In the genomic region with DNA sequence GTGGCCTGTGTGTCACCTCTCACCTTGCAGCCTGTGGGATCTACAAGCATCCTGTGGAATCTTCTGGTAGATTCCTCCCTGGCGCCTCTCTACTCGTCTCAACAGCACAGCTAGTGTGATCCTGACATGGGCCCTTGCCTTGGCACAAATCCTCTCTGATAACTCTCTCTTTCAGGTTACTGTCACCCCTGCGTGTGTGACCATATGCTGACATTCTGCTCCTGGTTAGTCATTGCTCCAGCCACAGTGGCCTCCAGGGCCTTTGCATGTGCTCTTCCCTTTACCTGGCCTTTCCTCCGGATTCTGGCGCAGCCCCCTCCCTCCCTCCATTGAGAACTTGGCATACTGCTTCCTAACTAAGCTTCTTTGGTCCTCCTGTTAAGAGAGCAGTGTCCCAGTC, we compare ENCODE assay signal across 19 mouse cellular contexts.
"Had no signal": no experiment of that assay in that cellular context is flagged by ENCODE, and none has a peak within 500 bp of the region (broad histone marks: within the 10 kb centered on the region; RNA-seq: fewer than 3 reads in every experiment).

No protein-coding gene starts in this region.

- H3K4me1 ChIP-seq: limb, embryonic 12.5 days; midbrain, embryonic 12.5 days; midbrain, embryonic 15.5 days; neural tube, embryonic 12.5 days; neural tube, embryonic 15.5 days had no signal

- H3K9me3 ChIP-seq: limb, embryonic 12.5 days; limb, embryonic 15.5 days; midbrain, embryonic 12.5 days; midbrain, embryonic 15.5 days; neural tube, embryonic 12.5 days; neural tube, embryonic 15.5 days had no signal

- H3K36me3 ChIP-seq: limb, embryonic 12.5 days; limb, embryonic 15.5 days; midbrain, embryonic 12.5 days; midbrain, embryonic 15.5 days; neural tube, embryonic 12.5 days; neural tube, embryonic 15.5 days had no signal

- DNase-seq: kidney, postnatal 14 days; kidney, postnatal 4 days; left cerebral cortex, postnatal 4 days; liver, postnatal 0 days; lung, embryonic 14.5 days; right cerebral cortex, adult 18-20 months; right cerebral cortex, postnatal 14 days; right cerebral cortex, postnatal 4 days; thymus, adult 2 months; thymus, postnatal 25 days had no signal

- H3K4me3 ChIP-seq: limb, embryonic 12.5 days; limb, embryonic 15.5 days; midbrain, embryonic 12.5 days; midbrain, embryonic 15.5 days; neural tube, embryonic 12.5 days; neural tube, embryonic 15.5 days had no signal

- H3K27ac ChIP-seq: limb, embryonic 12.5 days; limb, embryonic 15.5 days; liver, embryonic 14.5 days; macrophage; midbrain, embryonic 12.5 days; midbrain, embryonic 15.5 days; neural tube, embryonic 12.5 days; neural tube, embryonic 15.5 days; stomach, postnatal 0 days had no signal
